Mouse (Mus musculus) adrenal gland, postnatal 14 days (tissue): ENCODE measurements around the gene Hip1r. TPM values are rescaled to one million over a fixed set of nuclear protein-coding genes. Genes with fewer than 3 reads are reported as not detected.
A peak's percentile ranks its signal among the peaks of the same experiment; 100 is the strongest.

Experiments
- DNase-seq: peaks from one replicate; pipeline ENCODE4 v3.0.0; 2021; ENCODE audit warnings: mixed read lengths
- total RNA-seq: library from RNA; stranded (reverse); gene quantifications from 2 replicates; pipeline ENCODE4 v1.2.3, GENCODE M21; 2021

The Hip1r gene
- total RNA-seq, 1 experiment from 2014 or later = 18.0 TPM

DNA sequence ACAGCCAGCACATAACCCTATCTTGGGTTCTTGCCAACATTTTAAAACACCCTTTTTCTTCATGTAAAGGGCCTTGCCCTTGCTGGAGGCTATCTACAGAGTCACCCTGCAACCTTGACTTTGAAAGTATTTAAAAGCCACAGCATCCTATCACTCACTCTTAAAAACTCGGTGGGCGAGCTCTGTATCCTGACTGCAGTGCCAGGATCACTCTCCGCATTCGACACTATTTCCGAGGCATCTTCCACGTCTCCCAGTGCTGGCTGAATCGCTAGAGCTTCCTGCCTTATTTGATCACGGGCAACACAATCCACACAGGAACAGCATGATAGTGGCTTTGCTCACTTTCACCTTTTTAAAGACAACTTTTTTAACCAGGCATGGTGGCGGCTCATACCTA, 44.5 kb downstream of the Hip1r start:
- no peak for DNase-seq

DNA sequence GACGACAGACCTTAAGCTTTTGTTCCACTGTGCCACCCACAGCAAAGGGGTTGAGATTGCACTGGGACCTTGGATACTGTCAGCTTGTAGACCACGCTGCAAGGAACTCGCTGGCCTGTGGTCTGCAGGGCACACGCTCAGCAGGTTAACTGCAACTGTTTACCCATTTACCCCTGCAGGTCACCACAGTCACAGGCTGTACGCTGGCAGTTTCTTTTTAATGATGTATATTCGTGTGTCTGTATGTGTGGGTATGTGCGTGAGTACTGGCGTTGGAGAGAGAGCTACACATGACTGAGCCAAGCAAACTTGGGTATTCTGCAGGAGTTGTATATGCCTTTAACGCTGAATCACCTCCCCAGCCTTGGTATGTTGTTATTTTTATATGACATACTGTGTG, 45.2 kb downstream of the Hip1r start:
- DNase-seq = no peak

DNA sequence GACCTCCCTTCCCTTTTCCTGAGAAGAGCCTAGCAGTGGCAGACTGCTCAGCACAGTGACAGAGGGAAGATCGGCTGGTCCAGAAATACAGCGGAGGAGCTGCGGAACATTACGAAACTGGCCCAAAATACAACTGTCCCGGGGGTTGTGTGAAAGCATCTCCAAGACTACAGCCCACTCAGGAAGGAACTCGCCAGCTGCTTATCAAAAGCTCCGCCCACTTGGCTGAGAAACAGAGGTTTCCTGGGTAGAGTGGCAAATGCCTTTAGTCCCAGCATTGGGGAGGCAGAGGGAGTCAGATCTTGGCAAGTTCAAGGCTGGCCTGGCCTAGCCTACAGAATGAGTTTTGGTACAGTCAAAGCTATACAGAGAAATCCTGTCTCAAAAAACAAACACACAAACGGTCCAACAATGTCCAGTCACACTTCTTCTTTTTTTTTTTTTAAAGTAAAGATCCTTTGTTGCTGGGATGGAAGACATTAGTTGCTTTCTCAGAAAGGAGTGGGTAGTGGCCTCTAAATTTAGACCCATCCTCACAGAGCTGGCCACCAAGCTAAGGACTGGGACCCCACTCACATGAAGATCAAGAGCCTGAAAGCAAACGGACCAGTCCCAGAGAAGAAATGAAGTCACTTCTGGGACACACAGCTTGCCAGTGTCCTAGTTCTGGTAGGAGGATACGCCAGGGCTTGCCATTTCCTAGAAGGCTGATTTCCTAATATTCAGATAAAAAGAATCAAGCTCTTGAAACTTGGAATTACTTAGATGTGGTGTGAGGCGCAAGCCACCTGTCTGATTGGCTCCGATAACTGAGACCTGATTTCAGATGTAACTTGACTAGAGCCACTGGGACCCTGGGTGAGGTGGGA, 46.2 kb downstream of the Hip1r start:
- peak; percentile 83 for DNase-seq

DNA sequence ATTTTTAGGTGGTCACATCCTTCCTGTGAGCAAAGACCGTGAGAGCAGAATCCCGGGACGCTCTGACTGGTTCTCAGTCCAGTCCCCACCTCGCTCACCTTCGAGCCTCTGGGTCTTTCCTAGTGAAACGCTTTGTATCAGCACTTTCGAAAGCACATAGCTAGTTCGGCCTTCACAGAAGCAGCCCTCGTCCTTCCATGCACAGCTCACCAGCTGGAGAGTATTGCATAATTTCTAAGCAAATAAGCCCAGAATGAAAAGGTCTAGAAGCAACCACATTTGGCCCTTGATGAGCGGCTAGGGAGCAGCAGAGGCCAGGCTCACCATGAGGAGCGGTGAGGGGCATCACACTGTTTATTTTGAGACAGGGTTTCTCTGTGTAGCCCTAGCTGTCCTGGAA, 47.7 kb downstream of the Hip1r start:
- DNase-seq = peak; percentile 63

DNA sequence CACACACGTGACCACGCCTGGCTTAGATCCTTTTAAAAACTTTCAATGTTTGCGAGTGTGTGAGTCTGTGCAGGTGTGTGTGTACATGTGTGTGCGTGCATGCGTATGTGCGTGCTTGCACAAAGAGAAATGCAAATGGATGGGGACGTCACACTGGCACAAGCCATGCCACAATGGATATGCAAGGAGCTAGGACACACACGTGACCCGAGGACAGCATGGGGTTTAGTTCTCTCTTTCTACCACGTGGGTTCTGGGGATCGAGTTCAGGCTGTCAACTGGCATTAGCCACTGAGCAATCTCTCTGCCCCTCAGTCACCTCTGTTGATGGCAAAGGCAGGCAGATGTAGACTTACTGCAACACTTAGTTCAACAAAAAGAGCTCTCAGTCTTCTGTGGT, 48.3 kb downstream of the Hip1r start:
- no peak for DNase-seq

DNA sequence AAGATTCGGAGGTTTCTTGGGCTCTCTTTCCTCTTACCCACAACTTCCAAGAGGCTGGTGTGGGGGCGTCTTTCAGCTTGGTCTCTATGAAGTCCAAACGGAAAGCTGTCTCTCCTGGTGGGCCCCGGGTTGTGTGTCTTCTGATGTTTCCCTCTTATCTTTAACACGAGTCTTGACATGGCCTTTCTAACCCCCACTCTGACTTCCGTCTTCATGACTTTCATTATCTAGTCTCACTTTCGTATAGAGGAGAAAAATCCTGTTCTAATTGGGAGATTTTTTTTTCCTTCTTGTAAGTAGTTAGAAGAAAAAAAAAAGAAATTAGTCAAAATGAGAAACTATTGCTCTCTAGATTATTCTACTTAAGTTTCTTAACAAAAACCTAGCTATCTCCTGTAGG, 48.9 kb downstream of the Hip1r start:
- no peak for DNase-seq

DNA sequence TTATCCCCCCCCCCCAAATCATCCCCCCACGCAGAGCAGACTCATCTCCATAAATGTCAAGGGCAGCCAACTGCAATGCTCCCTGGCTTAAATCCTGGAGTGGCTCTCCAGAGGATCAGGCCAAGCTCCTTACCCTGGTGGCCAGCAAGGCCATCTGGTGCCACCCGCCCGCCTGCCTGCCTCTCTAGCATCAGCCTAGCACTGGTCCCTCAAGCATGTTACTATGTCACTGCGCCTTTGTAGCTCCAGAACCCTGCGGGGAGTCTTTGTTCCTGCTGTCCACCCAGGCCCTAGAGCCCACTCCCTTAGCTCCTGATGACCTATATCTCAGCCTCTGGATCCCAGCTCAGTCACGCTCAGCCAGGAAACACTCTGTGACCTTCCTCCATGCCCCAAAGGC, 51.2 kb downstream of the Hip1r start:
- DNase-seq = peak; percentile 88

DNA sequence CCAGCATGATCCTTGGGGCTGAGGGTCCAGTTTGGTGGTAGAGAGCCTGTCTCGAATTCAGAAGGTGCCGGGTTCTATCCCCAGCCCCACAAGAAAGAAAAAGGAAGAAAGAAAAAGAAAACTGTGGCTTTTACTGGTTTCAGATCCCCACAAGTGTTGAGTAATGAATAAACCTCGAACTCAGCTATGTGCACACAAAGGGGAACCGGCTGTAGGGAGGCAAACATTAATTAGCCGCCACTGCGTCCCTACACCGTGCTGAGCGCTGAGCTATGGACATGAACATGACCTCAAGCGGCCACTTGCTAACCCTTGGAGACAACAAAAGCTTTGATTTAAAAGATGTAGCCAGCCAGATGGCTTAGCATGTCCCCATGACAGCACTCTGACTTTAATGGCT, 51.7 kb downstream of the Hip1r start:
- peak; percentile 9 for DNase-seq

DNA sequence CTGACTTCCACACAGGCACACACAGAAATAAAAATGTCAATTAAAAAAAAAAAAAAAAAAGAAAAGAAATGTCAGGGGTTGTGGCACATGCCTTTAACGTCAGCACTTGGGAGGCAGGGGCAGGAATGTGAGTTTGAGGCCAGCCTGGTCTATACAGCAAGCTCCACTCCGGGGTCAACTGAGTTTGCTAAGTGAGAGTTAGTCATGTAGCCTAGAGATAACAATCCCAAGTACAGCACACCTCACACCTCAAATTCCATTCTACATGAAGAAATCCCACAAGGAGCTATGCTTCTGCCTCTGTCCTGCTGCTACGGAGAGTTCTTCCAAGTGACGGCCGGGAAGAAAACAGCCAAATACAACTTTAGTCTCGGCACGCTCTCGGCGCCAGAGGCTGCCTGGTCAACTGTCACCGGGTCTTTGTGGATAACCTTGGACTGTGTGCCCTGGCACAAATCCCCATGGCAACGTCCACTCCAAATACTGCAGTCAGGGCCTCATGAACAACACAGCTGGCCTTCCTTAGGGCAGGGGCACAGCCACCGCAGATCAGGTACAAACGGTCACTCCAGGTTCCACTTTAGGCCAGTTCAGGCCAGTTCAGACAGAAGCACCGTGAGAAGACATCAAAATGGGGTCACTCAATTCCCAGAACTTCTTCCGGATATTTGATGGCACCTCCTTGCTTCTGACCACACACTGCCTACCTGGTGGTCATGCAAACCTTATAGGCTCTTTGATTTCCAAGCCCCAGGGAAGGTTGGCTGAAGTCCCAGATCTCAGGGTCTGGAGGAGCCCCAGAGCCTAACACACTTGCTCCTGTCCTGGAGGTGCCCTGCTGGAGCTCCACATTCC, 52.4 kb downstream of the Hip1r start:
- peak; percentile 78 for DNase-seq

DNA sequence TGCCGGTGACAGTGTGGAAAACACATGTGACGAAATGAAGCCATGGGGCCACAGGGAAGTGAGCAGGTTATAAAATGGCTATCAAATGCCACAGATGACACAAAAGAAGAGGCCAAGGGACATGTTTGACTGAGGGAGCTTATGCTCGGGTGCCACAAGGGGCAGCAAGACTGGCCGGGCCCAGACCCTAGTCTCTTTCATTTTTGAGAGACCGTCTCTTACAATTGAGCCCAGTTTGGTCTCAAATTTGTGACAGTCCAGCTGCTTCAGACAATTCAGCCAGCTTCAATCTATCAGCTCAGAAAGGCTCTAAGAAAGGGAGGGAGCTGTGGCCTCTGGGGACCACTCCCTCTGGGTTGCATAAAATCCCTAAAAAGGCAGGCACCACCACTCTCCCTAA, 53.1 kb downstream of the Hip1r start:
- DNase-seq = no peak

DNA sequence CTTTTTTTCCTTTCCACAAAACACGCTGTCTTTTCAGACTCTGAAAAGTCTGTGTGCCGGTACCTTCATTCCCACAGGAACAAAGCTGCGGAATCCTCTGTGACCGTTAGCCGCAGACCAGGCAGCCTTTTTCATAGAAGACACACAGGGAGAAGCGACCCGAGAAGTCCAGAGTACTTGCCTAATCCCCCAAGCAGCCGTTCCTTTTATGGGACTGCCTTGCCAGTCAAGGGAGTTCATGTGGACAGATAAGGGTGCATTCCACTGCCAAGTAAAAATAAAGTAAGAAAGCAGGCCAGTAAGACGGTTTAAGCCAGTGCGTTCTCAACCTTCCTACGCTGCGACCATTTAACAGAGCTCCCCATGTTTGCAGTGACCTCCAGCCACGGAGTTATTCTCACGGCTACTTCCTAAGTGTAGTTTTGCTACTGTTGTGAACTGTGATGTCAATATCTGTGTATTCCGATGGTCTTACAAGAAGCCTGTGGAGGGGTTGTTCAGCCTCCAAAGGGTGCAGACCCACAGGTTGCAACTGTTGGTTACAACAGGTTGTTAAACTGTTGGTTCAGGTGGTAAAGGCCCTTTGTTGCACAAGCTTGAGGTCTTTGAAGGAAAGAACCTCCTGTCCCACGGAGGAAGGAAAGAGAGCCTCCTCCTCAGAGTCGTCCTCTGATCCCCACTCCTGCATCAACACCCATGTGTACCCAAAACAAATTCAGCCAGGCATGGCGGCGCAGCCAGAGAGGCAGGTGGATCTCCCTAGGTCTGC, 54.5 kb downstream of the Hip1r start:
- peak; percentile 32 for DNase-seq

DNA sequence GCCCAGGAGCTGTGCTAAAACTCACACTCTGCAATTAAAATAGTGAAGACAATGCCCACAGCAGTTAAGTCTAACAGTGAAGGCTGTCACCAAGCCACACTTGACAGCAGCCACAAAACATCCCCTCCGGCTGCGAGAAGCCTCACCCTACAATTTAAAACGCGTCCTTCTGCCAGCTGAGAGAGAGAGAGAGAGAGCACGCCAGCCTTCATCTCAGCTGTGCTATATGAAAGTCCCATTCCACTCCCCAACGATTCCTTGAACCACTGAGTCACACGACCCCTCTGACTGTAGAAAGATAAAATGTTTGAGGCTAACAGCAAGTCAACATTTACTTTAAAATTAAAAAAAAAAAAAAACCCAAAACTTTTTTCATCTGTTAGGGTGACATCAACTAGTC, 55.3 kb downstream of the Hip1r start:
- DNase-seq = no peak

DNA sequence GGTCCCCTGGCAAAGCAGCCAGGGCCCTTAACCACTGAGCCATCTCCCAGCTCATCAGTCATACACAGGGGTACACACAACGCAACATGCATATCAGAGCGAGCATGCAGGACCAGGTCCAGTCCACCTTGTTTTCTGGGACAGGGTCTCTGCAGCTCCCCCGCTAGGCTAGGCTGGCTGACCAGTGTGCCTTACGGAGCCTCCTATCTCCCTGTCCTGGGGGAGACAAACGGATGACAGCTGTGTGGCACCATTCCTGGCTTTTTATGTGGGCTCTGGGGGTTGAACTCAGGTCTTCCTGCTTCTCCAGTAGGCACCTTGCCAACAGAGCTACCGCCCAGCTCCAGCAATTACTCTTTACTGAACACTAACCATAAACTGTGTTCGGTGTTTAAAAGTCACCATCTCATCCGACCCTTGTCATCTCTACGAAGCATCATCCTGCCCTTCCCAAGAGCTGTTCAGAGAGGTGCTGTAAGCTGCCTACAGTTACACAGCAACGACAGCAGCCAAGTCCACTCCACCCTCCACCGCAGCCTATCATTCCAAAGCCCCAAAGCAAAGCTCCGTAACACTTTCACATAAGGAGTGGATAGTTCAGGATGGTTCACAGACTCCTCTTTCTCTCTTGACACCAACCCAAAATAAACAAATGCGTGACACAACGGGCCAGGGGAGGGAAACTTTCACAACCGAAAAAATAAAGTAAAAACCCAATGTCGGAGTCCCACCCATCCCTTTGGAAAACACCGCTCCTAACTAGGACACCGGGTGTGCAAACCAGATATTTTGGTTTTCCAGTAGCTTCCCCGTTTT, 56.0 kb downstream of the Hip1r start:
- peak; percentile 32 for DNase-seq

DNA sequence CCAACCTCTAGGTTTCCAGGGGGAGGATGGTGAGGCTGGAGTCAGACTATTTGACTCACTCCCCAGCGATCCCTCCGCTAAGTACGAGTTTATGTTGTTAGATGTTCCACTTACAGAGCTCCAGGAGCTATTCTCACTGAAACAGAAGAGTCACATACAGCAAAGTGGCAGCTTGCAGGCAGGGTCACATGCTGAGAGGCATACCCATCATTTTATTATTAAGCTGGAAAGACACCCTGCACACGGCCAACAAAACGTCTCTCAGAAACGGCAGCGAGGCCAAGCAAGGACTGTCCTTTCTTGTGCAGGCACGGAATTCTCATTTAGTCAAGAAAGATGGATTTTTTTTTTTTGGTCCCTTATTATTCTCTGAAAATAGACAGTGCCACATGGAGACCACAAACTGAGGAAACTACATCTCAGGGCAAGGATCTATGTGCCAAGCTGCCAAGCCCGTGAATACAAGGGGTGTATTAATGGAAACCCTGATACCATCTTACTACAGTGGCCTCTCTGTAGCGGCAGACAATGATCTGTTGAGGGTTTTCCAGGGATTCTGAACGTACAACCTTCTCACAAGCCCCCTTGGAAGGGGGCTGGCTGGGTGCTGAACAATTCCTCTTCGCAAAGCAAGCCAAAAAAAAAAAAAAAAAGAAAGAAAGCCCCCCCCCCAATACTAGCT, 57.1 kb downstream of the Hip1r start:
- DNase-seq = peak; percentile 35

DNA sequence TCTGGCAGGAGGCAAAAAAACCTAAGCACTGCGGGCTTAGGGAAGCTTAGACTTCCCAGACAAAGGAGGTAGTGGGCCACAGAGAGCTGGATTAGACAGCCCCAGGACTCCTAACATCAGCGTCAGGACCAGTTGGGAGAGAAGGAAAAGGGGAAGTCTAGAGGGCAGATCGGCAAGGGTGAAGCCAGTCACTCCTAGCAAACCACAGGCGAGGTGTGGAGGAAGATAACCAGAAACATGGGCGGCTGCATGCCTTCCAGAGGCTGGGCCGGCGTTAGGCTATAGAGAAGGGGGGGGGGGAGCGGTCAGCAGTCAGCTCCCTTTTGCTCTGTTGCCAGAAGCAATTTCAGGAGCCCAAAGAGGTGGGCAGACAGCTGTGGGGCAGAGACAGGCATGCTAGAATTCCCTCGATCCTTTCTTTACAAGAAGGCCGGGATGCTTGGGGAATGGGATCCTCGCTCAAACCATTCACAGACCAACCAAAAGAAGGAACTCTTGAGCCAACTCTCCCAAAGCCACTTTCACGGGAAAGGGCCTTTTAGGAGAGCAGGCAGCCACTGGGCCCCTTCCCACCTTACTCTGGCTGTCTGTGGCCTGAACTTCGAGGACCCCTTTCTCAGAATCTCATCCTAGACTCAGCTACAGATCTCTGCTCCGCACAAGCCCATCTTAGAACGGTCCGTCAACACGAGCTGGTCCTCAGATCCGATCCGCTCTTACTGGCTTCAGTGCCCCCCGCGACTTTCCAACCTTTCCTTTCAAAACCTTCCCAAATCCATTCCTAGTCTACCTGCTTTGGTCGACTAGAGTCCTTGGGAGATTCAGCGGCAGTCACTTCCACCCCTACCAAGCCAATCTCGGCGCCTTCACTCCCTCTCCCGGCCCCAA, 57.9 kb downstream of the Hip1r start:
- DNase-seq = peak; percentile 35

DNA sequence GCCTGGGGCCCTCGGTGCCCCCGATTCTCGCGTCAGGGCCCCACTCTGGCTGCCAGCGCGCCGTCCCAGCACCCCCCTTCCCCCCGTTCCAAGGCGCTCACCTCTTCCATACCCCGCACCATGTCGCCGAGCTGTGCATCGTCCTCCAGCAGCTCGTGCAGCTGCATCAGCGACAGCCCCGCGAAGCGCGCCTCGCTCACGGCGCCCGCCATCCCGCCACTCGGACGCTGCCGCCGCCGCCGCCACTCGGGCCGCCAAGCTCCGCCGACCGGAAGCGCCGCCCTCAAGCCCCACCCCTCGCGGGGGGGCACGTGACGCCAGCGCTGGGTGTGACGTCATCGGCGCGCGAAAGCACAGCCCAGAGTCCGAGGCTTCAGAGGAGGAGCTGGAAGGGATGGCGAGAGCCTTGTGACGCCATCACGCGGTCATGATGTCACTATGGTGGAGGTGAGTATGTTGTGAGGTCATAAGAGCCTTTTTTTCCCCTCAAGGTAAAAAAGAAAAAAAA, 58.6 kb downstream of the Hip1r start, which contains the start of gene Vps37b:
Gene Vps37b, minus strand, starts transcription at position 270 of the 508 bp plus-strand sequence.
- DNase-seq = peak; percentile 96

DNA sequence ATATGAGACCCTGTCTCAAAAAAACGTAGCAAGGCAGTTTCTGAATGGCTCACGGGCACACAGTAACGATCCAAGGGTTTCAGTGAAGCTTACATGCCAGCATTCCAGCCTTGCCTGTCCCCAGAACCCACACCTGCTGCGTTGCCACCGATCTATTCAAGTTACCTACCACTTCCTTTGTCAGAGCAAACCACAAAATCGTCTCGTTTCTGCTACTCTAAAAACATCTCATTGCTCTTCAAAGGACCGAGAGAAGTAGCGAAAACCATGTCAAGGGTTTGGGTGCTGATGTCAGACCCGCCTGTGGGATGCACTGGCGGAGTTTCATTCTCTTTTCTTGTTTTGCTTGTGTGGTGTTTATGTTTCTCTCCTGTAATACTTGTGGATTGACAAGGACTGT, 61.0 kb downstream of the Hip1r start:
- DNase-seq = no peak

DNA sequence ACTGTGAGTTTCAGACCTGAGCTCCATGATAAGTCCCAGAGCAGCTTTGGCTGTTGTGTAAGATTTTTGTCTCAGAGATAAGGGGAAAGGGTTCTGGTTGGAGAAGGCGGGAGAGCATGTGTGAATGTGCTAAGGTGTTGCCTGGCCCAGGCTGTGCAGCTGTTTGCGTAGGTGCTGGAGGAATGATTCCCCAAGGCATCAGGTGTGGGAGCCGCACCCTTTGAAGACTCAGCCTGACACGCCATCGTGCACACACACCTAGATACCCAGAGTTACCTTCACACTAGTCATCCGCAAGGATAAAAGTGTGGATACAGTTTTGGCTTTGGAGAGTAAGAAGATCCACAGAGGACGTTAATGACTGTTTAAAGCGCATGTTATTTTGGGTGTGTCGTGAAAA, 62.0 kb downstream of the Hip1r start:
- no peak for DNase-seq

DNA sequence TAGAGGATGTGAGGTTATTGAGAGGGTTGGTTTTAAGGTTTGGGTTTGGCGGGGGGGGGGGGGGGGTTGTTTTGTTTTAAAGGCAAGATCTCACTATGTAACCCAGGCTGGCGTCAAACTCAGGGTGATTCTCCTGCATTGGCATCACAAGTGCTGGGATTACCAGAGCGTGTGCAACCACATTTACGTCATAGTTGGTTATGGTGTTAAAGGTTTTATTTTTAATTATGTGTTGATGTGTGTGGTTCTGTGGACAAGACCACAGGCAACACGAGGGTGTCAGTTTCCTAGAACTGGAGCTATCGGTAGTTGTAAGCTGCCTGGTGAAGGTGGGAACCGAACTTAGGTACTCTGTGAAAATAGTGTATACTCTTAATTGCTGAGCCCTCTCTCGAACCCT, 62.4 kb downstream of the Hip1r start:
- DNase-seq = no peak

DNA sequence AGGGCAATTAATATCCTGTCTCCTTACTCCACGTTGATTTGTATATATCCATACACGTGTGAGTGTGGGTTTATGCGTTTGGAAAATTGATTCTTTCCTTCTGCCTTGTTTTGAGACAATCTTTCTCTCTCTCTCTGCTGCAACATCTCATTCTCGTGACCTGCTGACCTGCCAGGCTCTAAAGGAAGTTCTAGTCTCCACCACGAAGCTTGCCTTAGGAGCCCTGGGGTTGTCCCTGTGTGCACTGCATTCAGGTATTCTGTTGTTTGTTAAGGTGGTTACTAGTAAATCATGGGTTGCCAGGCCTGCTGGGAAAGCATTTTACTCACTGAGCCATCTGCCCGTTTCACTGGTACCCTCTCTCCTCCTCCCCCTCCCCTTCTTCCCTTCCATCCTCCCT, 62.9 kb downstream of the Hip1r start:
- no peak for DNase-seq
